18 mouse cellular contexts compared by ENCODE assay signal in genomic region chr15:96275810-96276493, GRCm38 (mm10). TPM values are rescaled to one million over a fixed set of nuclear protein-coding genes. Genes with fewer than 3 reads are reported as not detected.
DNase-seq lines count a peak whose midpoint lies in the region; ATAC-seq and TF ChIP-seq lines count a peak whose summit lies in the region.
"Had no signal": no experiment of that assay in that cellular context is flagged by ENCODE, and none has a peak within 500 bp of the region (broad histone marks: within the 10 kb centered on the region; RNA-seq: fewer than 3 reads in every experiment).

No protein-coding gene starts in this region.

- H3K9me3 ChIP-seq in forebrain, embryonic 11.5 days (ENCODE audit: control insufficient read depth, low read length) = no peaks in the 10 kb centered on the region
- no peaks in the 10 kb centered on the region for H3K9me3 ChIP-seq in forebrain, postnatal 0 days (ENCODE audit: low read length)
- no peaks in the 10 kb centered on the region for H3K9me3 ChIP-seq in midbrain, embryonic 13.5 days
- no peaks in the 10 kb centered on the region for H3K9me3 ChIP-seq in midbrain, embryonic 11.5 days (ENCODE audit: control insufficient read depth, low read length)
- H3K9me3 ChIP-seq in megakaryocyte, embryonic 14.5 days = peaks cover 5% of the 10 kb centered on the region; the same call in 1 of the 2 replicates
- H3K9me3 ChIP-seq in midbrain, embryonic 15.5 days = no peaks in the 10 kb centered on the region
- H3K9me3 ChIP-seq: embryonic facial prominence, embryonic 15.5 days; limb, embryonic 10.5 days; midbrain, embryonic 12.5 days had no signal

- no peak for TF ChIP-seq CTCF in forebrain, postnatal 0 days (IDR thresholded peaks at IDR 0.05; ENCODE audit: low read depth)

- no peak overlapping the region for H3K4me2 ChIP-seq in forebrain, embryonic 11.5 days (ENCODE audit: low read depth, low read length, severe bottlenecking)
- H3K4me2 ChIP-seq in forebrain, postnatal 0 days (ENCODE audit: low read depth) = no peak overlapping the region
- no peak overlapping the region for H3K4me2 ChIP-seq in midbrain, embryonic 13.5 days (replicated peaks)
- H3K4me2 ChIP-seq in midbrain, embryonic 11.5 days = no peak overlapping the region
- H3K4me2 ChIP-seq in midbrain, embryonic 15.5 days = no peak overlapping the region
- H3K4me2 ChIP-seq: embryonic facial prominence, embryonic 15.5 days; hindbrain, embryonic 12.5 days; midbrain, embryonic 12.5 days had no signal

- no peak overlapping the region for H3K4me3 ChIP-seq in forebrain, embryonic 11.5 days (ENCODE audit: low read depth, low read length)
- H3K4me3 ChIP-seq in forebrain, postnatal 0 days (ENCODE audit: low read depth, low read length) = no peak overlapping the region
- no peak overlapping the region for H3K4me3 ChIP-seq in midbrain, embryonic 13.5 days (replicated peaks)
- H3K4me3 ChIP-seq in midbrain, embryonic 11.5 days (ENCODE audit: low read depth, low read length) = no peak overlapping the region
- H3K4me3 ChIP-seq in megakaryocyte, embryonic 14.5 days (replicated peaks) = peak overlapping the region; percentile 90
- H3K4me3 ChIP-seq in midbrain, embryonic 15.5 days = no peak overlapping the region
- H3K4me3 ChIP-seq: embryonic facial prominence, embryonic 15.5 days; hindbrain, embryonic 12.5 days; limb, embryonic 10.5 days; midbrain, embryonic 12.5 days had no signal

- intact Hi-C loops in left cerebral cortex, postnatal 10 days (cut with DNase I) = no loop called here

- peaks cover 5% of the 10 kb centered on the region; the same call in 1 of the 2 replicates for H3K36me3 ChIP-seq in forebrain, embryonic 11.5 days (ENCODE audit: control insufficient read depth, insufficient read depth, low read length)
- peaks cover 16% of the 10 kb centered on the region for H3K36me3 ChIP-seq in forebrain, postnatal 0 days (ENCODE audit: insufficient read depth)
- H3K36me3 ChIP-seq in midbrain, embryonic 13.5 days = peaks cover 48% of the 10 kb centered on the region
- H3K36me3 ChIP-seq in midbrain, embryonic 11.5 days (ENCODE audit: control insufficient read depth, insufficient read depth, low read length) = peaks cover 12% of the 10 kb centered on the region
- peaks cover 80% of the 10 kb centered on the region for H3K36me3 ChIP-seq in megakaryocyte, embryonic 14.5 days (replicated peaks; ENCODE audit: low read length)
- H3K36me3 ChIP-seq in midbrain, embryonic 15.5 days (replicated peaks) = peaks cover 12% of the 10 kb centered on the region; the same call in 1 of the 2 replicates

- DNase-seq in forebrain, embryonic 11.5 days (ENCODE audit: low spot score) = peak; percentile 35
- no peak for DNase-seq in forebrain, postnatal 0 days
- DNase-seq in midbrain, embryonic 11.5 days (ENCODE audit: low spot score, missing footprints) = no peak
- no peak for DNase-seq in left cerebral cortex, postnatal 10 days (ENCODE audit: extremely low spot score in 1 of 2, low spot score in 2 of 2)
- DNase-seq: cerebellum, adult 2 months; kidney, postnatal 36 days; layer of hippocampus, postnatal 36 days; thymus, postnatal 25 days had no signal

- peaks cover 2% of the 10 kb centered on the region; the same call in 1 of the 2 replicates for H3K4me1 ChIP-seq in forebrain, embryonic 11.5 days (replicated peaks; ENCODE audit: control insufficient read depth, insufficient read depth, low read length)
- no peaks in the 10 kb centered on the region for H3K4me1 ChIP-seq in forebrain, postnatal 0 days (ENCODE audit: insufficient read depth)
- H3K4me1 ChIP-seq in midbrain, embryonic 13.5 days (replicated peaks) = peaks cover 29% of the 10 kb centered on the region
- H3K4me1 ChIP-seq in midbrain, embryonic 11.5 days (ENCODE audit: control insufficient read depth, insufficient read depth, low read length) = no peaks in the 10 kb centered on the region
- H3K4me1 ChIP-seq in megakaryocyte, embryonic 14.5 days = peaks cover 92% of the 10 kb centered on the region
- H3K4me1 ChIP-seq in midbrain, embryonic 15.5 days = peaks cover 12% of the 10 kb centered on the region

- no peak for ATAC-seq in forebrain, embryonic 11.5 days (replicated peaks; ENCODE audit: low FRiP score)
- ATAC-seq in forebrain, postnatal 0 days = no peak
- no peak for ATAC-seq in midbrain, embryonic 13.5 days
- ATAC-seq in midbrain, embryonic 11.5 days (ENCODE audit: low FRiP score) = no peak
- ATAC-seq in granulocyte monocyte progenitor cell, adult 5-6 weeks (replicated peaks; ENCODE audit: poor library complexity, severe bottlenecking) = peak; percentile 78
- ATAC-seq in midbrain, embryonic 15.5 days (replicated peaks) = no peak
- ATAC-seq: forebrain, embryonic 16.5 days; intestine, postnatal 0 days had no signal

- no peaks in the 10 kb centered on the region for H3K27me3 ChIP-seq in forebrain, embryonic 11.5 days (ENCODE audit: control insufficient read depth, insufficient read depth, low read length)
- no peaks in the 10 kb centered on the region for H3K27me3 ChIP-seq in forebrain, postnatal 0 days (ENCODE audit: insufficient read depth, low read length)
- no peaks in the 10 kb centered on the region for H3K27me3 ChIP-seq in midbrain, embryonic 13.5 days
- no peaks in the 10 kb centered on the region for H3K27me3 ChIP-seq in midbrain, embryonic 11.5 days (ENCODE audit: control insufficient read depth, insufficient read depth, low read length)
- no peaks in the 10 kb centered on the region for H3K27me3 ChIP-seq in megakaryocyte, embryonic 14.5 days (replicated peaks)
- no peaks in the 10 kb centered on the region for H3K27me3 ChIP-seq in midbrain, embryonic 15.5 days (replicated peaks)
- H3K27me3 ChIP-seq: embryonic facial prominence, embryonic 15.5 days; hindbrain, embryonic 12.5 days; midbrain, embryonic 12.5 days had no signal

- WGBS in forebrain, embryonic 11.5 days = 90% methylated on average over 9 of the region's 9 CpGs
- WGBS in forebrain, postnatal 0 days = 88% methylated on average over 9 of the region's 9 CpGs
- 92% methylated on average over 9 of the region's 9 CpGs for WGBS in midbrain, embryonic 13.5 days
- 91% methylated on average over 9 of the region's 9 CpGs for WGBS in midbrain, embryonic 11.5 days
- WGBS in midbrain, embryonic 15.5 days = 91% methylated on average over 9 of the region's 9 CpGs

- H3K27ac ChIP-seq in forebrain, embryonic 11.5 days (ENCODE audit: low read depth, low read length) = no peak overlapping the region
- no peak overlapping the region for H3K27ac ChIP-seq in forebrain, postnatal 0 days (ENCODE audit: low read depth, low read length)
- H3K27ac ChIP-seq in midbrain, embryonic 13.5 days = 0 out of 2 replicates have a peak overlapping the region, but pooled peaks have one; percentile 21
- no peak overlapping the region for H3K27ac ChIP-seq in midbrain, embryonic 11.5 days (ENCODE audit: low read depth, low read length)
- H3K27ac ChIP-seq in midbrain, embryonic 15.5 days = no peak overlapping the region
- H3K27ac ChIP-seq: embryonic facial prominence, embryonic 15.5 days; hindbrain, embryonic 12.5 days; limb, embryonic 10.5 days; midbrain, embryonic 12.5 days had no signal

- H3K9ac ChIP-seq in forebrain, embryonic 11.5 days (ENCODE audit: low read length) = no peak overlapping the region
- no peak overlapping the region for H3K9ac ChIP-seq in forebrain, postnatal 0 days
- no peak overlapping the region for H3K9ac ChIP-seq in midbrain, embryonic 13.5 days (replicated peaks)
- no peak overlapping the region for H3K9ac ChIP-seq in midbrain, embryonic 11.5 days (ENCODE audit: low read length)
- H3K9ac ChIP-seq in midbrain, embryonic 15.5 days = no peak overlapping the region
- H3K9ac ChIP-seq: embryonic facial prominence, embryonic 15.5 days; hindbrain, embryonic 12.5 days; midbrain, embryonic 12.5 days had no signal

RNA-seq across cellular contexts. Expression of gene Arid2, which starts 11.4 kb away (rescaled TPM):
- polyA plus RNA-seq in forebrain, embryonic 11.5 days (2014; fragmentation: Nextera tagmentation; extraction: Ambion mirVana) = 42.4 and 47.4 TPM in 2 replicates
- total RNA-seq in forebrain, postnatal 0 days (2014; rRNA removed) = 32.2 and 49.9 TPM in 2 replicates
- 7.8 and 10.7 TPM in 2 replicates for polyA plus RNA-seq in forebrain, postnatal 0 days (2015; fragmentation: Nextera tagmentation; extraction: Ambion mirVana)
- polyA plus RNA-seq in midbrain, embryonic 13.5 days (2015; fragmentation: Nextera tagmentation; extraction: Ambion mirVana) = 29.3 and 29.6 TPM in 2 replicates
- polyA plus RNA-seq in midbrain, embryonic 11.5 days (2014; fragmentation: Nextera tagmentation; extraction: Ambion mirVana) = 34.8 and 35.5 TPM in 2 replicates
- 41.7 and 64.9 TPM in 2 replicates for total RNA-seq in granulocyte monocyte progenitor cell, adult 5-6 weeks (2014; fragmentation: Nextera tagmentation)
- 33.8 and 38.6 TPM in 2 replicates for total RNA-seq in granulocyte monocyte progenitor cell, adult 5-6 weeks (2017)
- polyA plus RNA-seq in megakaryocyte, embryonic 14.5 days (2012; ENCODE audit: insufficient read depth, low replicate concordance) = 4.4 and 5.9 TPM in 2 replicates
- 10 to 100 TPM; 44.1 to 44.9 TPM for total RNA-seq in left cerebral cortex, postnatal 10 days (2021)
- 21.1 and 22.9 TPM in 2 replicates for polyA plus RNA-seq in midbrain, embryonic 15.5 days (2015; fragmentation: Nextera tagmentation; extraction: Ambion mirVana)
